Mouse (Mus musculus) heart, adult 2 months (tissue): ENCODE measurements around the gene Nhlrc2. TPM values are rescaled to one million over a fixed set of nuclear protein-coding genes. Genes with fewer than 3 reads are reported as not detected.

Experiments
- DNase-seq, 2 experiments: peaks; one replicate each; pipeline ENCODE4 v3.0.0; 2021
- H3K27ac ChIP-seq: fragments of 200-600 bp; 2 replicates; pipeline ENCODE4 v1.8.1; 2022
- H3K27me3 ChIP-seq: fragments of 200-500 bp; 2 replicates; pipeline ENCODE4 v1.6.1; 2012; ENCODE audit warnings: mild to moderate bottlenecking, low read length, inconsistent platforms, mixed read lengths; ENCODE audit not compliant: control insufficient read depth, insufficient read depth
- H3K36me3 ChIP-seq: fragments of 200-500 bp; 2 replicates; pipeline ENCODE4 v1.6.1; 2012; ENCODE audit warnings: low read length, inconsistent platforms; ENCODE audit not compliant: control insufficient read depth, insufficient read depth
- H3K4me1 ChIP-seq: fragments of 200-500 bp; 2 replicates; pipeline ENCODE4 v1.6.1; 2011; ENCODE audit warnings: low read length; ENCODE audit not compliant: control insufficient read depth, insufficient read depth
- H3K4me3 ChIP-seq: fragments of 200-600 bp; 2 replicates; pipeline ENCODE4 v1.8.1; 2022
- H3K79me2 ChIP-seq: fragments of 200-500 bp; replicated peaks from 2 replicates; pipeline ENCODE4 v1.6.1; 2012; ENCODE audit warnings: mild to moderate bottlenecking, inconsistent platforms, low read length, moderate library complexity, mixed read lengths; ENCODE audit not compliant: control insufficient read depth, insufficient read depth
- H3K9ac ChIP-seq: fragments of 200-500 bp; 2 replicates; pipeline ENCODE4 v1.6.1; 2012; ENCODE audit warnings: low read depth, mild to moderate bottlenecking, control low read depth, inconsistent platforms, low read length, mixed read lengths
- CTCF ChIP-seq: fragments of 200-600 bp; IDR thresholded peaks from 2 replicates; pipeline ENCODE4 v1.8.1; 2022; ENCODE audit warnings: antibody characterized with exemption, mild to moderate bottlenecking, moderate library complexity
- EP300 ChIP-seq: fragments of 200-500 bp; IDR thresholded peaks from 2 replicates; pipeline ENCODE4 v1.6.1; 2011; ENCODE audit warnings: low read depth, low read length, control low read depth; ENCODE audit not compliant: insufficient read depth
- POLR2A ChIP-seq: fragments of 200-500 bp; IDR thresholded peaks from 2 replicates; pipeline ENCODE4 v1.6.1; 2011; ENCODE audit warnings: mild to moderate bottlenecking, low read depth, low read length, control low read depth; ENCODE audit not compliant: insufficient read depth
- WGBS: fragments of 180-500 bp; shearing (Covaris S2); methylation state at CpG from one replicate; pipeline ENCODE4 v1.1.7; 2018; 5-methylcytosine and 5-hydroxymethylcytosine counted together
- intact Hi-C: fragments of 180-260 bp; cut with DNase I; formaldehyde crosslinking; loops from one replicate; pipeline ENCODE4 v1.15.1; 2025
- polyA plus RNA-seq: library from polyadenylated mRNA; depleted of rRNA; stranded (reverse); fragments of >200 nt; gene quantifications from 2 replicates; pipeline ENCODE4 v1.2.3, GENCODE M21; 2012
- total RNA-seq, 2 experiments: library from RNA; stranded (reverse); gene quantifications; 2 replicates each; pipeline ENCODE4 v1.2.3; 2021

The Nhlrc2 gene
- total and polyA plus RNA-seq, 3 experiments, result 7.1 to 28.0 (median 26.9) TPM

DNA sequence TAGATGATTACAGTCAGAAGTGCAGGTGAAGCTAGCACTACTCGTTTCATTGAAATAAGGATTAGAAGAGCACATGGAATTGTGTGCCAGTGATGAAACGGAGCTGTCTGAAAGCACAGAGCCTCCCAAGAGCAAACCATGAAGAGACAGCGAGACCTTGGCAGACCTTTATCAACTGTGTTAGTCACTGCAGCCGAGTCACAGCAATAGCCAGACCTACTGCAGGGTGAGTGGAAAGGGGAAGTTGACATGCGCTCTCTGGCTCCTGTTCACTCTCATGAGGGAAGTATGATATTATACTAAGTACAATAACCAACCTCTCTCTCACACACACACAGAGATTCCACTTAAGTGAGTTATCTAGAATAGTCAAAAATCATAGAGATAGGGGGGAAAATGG is 7.9 kb downstream of the Nhlrc2 start:
- Histone ChIP-seq H3K4me1 (peaks cover 8% of the 10 kb centered on the region), H3K27me3 (no peaks in the 10 kb centered on the region), H3K27ac (peak overlapping the region; percentile 56), H3K36me3 (peaks cover 14% of the 10 kb centered on the region), H3K79me2 (peaks cover 5% of the 10 kb centered on the region), H3K4me3 (no peak overlapping the region), H3K9ac (no peak overlapping the region)
- DNase-seq, result peak in 1 of 2 experiments; percentile 65
- intact Hi-C loops, result no loop called here
- WGBS, result 21% methylated on average over 5 of the region's 5 CpGs
- TF ChIP-seq POLR2A (no peak), EP300 (peak; percentile 75)

DNA sequence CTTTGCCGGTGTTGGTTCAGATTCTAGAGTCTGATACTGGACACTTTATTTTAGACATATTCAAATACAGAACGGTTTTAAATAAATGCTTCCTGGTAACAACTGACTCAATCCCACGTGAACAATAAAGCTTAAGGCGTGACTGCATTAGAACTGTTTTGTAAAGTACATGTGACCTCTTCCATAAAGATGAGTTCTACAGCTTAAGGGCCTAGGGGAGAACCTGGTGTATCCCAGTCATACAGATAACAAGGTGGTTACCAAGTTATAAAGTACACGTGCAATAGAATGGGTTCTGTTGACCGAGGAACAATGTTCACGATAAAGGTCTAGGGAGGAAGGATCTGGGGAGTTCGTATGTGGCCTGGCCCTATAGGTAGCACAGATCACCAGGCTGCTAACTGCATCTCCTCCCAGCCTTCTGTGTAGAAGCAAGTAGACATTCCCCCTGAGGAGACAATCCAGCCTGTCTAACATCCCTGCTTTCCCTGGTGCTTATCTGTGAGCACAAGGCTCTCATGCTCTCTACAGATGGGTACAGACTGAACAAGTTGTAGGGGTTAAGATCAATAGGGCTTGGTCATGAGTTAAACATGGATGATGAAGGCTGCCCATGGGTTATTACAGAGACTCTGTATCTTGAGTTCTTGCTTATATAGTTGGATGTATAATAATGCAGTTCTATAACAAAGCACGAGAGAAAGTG is 14.5 kb downstream of the Nhlrc2 start:
- intact Hi-C loops, result no loop called here
- H3K79me2 ChIP-seq, result peaks cover 7% of the 10 kb centered on the region
- H3K27ac ChIP-seq, result no peak overlapping the region
- no peak overlapping the region for H3K9ac ChIP-seq
- H3K27me3 ChIP-seq, result no peaks in the 10 kb centered on the region
- no peak for DNase-seq
- no peak overlapping the region for H3K4me3 ChIP-seq
- no peak for TF ChIP-seq EP300
- no peak for TF ChIP-seq CTCF
- TF ChIP-seq POLR2A, result no peak
- WGBS, result 86% methylated on average over 9 of the region's 9 CpGs
- H3K36me3 ChIP-seq, result peaks cover 2% of the 10 kb centered on the region
- peaks cover 8% of the 10 kb centered on the region for H3K4me1 ChIP-seq

DNA sequence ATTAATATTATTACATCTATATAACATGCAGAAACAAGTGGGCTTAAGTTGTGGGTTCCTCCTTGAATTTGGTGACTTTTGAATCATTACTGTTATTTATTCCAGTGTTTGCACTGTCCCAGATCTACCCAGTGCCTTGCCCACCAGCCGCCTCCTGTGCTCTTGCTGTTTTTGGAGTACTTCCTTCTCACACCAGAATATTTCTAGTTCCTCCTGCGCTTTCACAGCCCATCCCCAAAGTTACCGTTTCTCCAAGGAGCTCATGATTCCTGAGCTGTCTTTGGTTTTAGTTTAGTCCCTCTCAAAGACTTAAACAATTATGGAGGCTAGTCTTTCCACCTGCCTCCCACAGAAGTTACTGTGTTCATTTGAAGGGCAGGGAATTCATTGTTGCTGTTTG is 15.4 kb downstream of the Nhlrc2 start:
- Histone ChIP-seq H3K36me3 (no peaks in the 10 kb centered on the region), H3K4me3 (no peak overlapping the region), H3K27ac (no peak overlapping the region), H3K79me2 (peaks cover 6% of the 10 kb centered on the region), H3K27me3 (no peaks in the 10 kb centered on the region), H3K4me1 (peaks cover 6% of the 10 kb centered on the region), H3K9ac (no peak overlapping the region)
- 80% methylated on average over 3 of the region's 3 CpGs for WGBS
- TF ChIP-seq EP300 (no peak), CTCF (no peak), POLR2A (no peak)
- intact Hi-C loops, result no loop called here
- DNase-seq, result no peak

DNA sequence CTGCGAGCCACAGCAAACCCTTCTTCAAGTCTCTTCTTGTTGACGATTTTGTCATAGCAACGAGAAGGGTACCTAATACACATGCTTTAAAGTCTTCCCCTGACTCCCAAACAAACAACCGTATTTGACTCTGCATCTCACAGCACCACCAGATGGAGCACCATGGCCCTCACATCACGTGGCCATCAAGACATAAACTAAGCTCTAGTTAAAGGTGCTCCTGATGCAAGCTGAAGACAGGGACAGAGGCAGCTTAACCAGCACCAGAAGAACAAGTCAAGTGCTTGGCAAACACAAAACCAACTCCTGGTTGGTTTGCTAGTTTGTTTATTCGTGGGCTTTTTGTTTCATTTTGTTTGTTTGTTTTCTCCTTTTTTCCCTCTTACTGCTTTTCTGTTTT is 17.3 kb downstream of the Nhlrc2 start:
- no peak for DNase-seq
- WGBS, result 54% methylated on average over 6 of the region's 6 CpGs
- H3K79me2 ChIP-seq, result peaks cover 2% of the 10 kb centered on the region; the same call in 1 of the 2 replicates
- TF ChIP-seq POLR2A, result no peak
- TF ChIP-seq EP300, result no peak
- TF ChIP-seq CTCF, result peak; percentile 63
- H3K9ac ChIP-seq, result no peak overlapping the region
- intact Hi-C loops, result loop anchor here (2.0 to 5.0 kb wide), 4 partner anchors 143 to 342 kb away; partner anchors contain the start of gene Adrb1
- no peaks in the 10 kb centered on the region for H3K36me3 ChIP-seq
- peaks cover 5% of the 10 kb centered on the region for H3K4me1 ChIP-seq
- no peak overlapping the region for H3K4me3 ChIP-seq
- H3K27ac ChIP-seq, result no peak overlapping the region
- no peaks in the 10 kb centered on the region for H3K27me3 ChIP-seq

DNA sequence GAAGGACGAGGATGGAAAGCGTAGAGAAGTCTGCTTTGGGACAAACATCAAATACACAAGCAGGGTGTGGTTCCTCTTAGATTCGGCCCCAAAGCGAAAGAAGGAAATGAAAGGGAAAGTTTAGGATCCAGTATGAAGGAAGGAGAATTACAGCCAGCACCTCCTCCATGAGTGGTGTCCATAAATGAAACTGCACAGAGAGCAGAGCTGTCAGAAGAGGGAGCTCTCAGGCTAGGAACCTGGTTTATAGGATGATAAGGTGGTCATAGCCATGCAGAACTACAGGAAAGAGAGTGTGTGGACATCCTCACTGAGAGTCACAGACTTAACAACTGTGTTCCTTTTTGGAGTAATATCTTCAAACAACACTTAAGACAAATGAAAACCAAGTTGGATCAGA is 18.0 kb downstream of the Nhlrc2 start:
- intact Hi-C loops, result loop anchor here (1.0 to 5.0 kb wide), 4 partner anchors 144 to 341 kb away; partner anchors contain the start of gene Adrb1
- Histone ChIP-seq H3K79me2 (peaks cover 2% of the 10 kb centered on the region; the same call in 1 of the 2 replicates), H3K4me1 (peaks cover 7% of the 10 kb centered on the region), H3K9ac (no peak overlapping the region), H3K36me3 (peaks cover 2% of the 10 kb centered on the region), H3K4me3 (no peak overlapping the region), H3K27ac (no peak overlapping the region), H3K27me3 (no peaks in the 10 kb centered on the region)
- 35% methylated on average over 4 of the region's 4 CpGs for WGBS
- DNase-seq, result peak; percentile 46 to 67
- TF ChIP-seq CTCF, result peak; percentile 86
- 0 out of 2 replicates have a peak, but pooled peaks have one; percentile 65 for TF ChIP-seq EP300
- TF ChIP-seq POLR2A, result no peak

DNA sequence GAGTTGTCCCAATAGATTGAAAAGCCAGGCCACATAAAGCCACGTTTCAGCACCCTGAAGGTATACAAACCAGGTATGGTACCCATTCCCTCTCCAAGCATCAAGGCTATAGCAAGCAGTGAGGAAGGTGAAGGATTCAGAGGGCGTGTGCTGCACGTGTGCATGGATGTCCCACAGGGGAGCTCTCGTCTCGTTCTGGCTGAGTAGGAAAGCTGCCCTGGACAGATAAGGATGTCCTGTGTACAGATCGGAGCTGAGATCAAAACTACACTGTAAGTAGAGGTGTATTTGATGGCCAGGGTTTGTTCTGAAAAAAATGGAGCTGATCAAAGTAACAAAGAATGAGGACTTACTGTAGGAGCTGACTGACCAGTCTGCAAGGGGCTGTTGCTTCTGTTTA is 18.9 kb downstream of the Nhlrc2 start:
- no peak overlapping the region for H3K4me3 ChIP-seq
- WGBS, result 67% methylated on average over 6 of the region's 6 CpGs
- intact Hi-C loops, result loop anchor here (1.0 to 5.0 kb wide), 4 partner anchors 145 to 340 kb away; partner anchors contain the start of gene Adrb1

More for the DNA sequence above, 18.9 kb downstream of the Nhlrc2 start:
- Histone ChIP-seq H3K9ac (no peak overlapping the region), H3K27ac (no peak overlapping the region), H3K27me3 (no peaks in the 10 kb centered on the region), H3K79me2 (peaks cover 3% of the 10 kb centered on the region), H3K36me3 (peaks cover 9% of the 10 kb centered on the region), H3K4me1 (peaks cover 10% of the 10 kb centered on the region)
- DNase-seq, result no peak
- TF ChIP-seq EP300 (no peak), CTCF (no peak), POLR2A (no peak)
